Mouse (Mus musculus): ENCODE measurements around the gene Rnase13.
"Not testable (repeated sequence)": the region's sequence is repeated elsewhere in the genome, so short reads cannot be mapped to it uniquely, and the experiment has no call there.

The Rnase13 gene

DNA sequence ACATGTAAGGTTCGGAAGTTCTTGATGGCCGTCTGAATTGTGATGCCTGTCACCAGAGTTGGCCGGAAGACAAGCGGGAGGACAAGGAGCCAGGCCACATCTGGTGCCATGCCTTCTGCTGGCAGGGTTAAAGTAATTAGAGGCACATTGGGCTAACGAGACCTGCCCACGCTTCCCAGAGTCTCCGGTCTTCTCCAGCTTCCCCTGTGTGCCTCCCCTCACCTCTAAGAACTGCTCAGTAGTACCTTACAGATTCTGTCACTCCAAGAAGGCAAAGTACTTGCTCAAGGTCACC is at the start of gene Rnase13:
Rnase13 (minus strand) TSS at position 203 of the 295 bp plus-strand sequence.
- DNase-seq (ENCODE audit: inconsistent ontology term): no peak

GRCm38 (mm10) chr14:51967400-51967799 is 44.8 kb upstream of the Rnase13 start:
- DNase-seq (ENCODE audit: inconsistent ontology term): no peak

DNA sequence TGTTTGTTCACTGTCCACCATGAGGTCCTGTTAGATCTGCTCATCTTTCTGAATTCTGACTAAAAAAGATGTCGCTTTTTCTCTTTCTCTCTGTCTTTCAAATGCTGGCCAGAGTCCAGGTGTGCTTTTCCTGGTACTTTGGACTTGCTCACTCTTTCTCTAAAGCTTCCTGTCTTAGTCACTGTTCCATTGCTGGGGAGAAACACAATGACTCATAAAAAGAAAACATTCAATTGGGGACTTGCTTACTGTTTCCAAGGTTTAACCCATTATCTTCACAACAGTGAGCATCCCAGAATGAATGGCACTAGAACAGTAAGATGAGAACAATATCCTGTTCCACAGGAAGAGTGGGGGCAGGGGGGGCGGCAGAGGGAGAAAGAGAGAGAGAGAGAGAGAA is 37.7 kb upstream of the Rnase13 start:
- DNase-seq (ENCODE audit: inconsistent ontology term): peak; percentile 67

DNA sequence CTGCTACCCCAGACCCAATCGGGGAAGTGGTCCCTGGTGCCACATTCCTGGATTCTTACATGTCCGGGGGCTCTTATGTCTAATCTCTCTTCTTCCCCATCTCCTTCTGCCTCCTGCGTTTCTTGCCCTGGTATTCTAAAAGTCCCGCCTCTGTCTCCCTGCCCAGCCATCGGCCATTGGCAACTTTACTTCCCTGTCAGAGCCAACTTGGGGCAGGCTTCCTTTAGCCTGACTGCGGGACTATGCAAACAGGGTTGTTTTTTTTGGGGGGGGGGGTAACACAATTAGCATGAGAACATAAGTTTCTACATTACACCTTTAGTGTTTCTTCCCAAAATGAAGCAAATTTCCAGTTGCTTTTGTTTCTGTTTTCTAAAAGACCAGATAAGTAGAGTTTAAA is 20.8 kb upstream of the Rnase13 start:
- no peak for DNase-seq (ENCODE audit: inconsistent ontology term)

DNA sequence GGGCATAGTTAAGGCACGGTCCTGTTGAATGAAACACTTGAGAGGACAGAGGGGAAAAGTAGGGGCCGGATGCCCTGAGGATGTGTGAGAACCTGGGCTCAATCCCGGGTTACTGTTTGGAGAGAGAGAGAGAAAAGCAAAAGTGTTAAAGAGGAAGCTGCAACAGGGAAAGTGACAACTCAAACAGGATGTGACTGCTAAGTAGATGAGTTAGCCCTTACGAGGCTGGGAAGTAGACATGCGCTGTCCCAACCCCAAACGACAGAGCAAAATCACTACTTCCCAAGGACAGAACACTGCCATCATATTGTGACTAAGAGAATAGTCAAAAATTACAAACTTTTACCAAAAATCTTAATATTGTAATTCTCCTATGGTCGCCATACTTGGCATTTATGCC is 19.7 kb upstream of the Rnase13 start:
- DNase-seq (ENCODE audit: inconsistent ontology term): no peak

DNA sequence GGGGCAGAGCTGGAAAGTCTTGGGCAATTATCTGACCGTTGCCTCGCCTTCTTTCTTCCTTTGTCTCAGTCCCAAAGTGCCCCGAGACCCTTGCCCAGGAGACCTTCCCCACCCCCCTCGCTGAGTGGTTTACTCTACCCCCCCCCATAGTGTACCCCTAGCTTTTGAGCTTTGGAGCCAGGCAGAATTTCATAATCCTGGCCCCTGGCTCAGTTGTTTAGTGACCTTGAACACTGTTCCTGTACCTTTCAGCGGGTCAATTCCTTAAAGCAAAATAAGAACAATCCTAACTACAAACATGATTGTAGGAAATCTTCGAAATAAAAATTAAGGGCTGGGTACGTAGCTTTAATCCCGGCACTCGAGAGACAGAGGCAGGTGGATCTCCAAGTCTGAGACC is 19.0 kb upstream of the Rnase13 start:
- no peak for DNase-seq (ENCODE audit: inconsistent ontology term)

- no peak for DNase-seq (ENCODE audit: inconsistent ontology term)
These were observed 18.5 kb upstream of the Rnase13 start for GRCm38 (mm10) chr14:51940944-51941560.

DNA sequence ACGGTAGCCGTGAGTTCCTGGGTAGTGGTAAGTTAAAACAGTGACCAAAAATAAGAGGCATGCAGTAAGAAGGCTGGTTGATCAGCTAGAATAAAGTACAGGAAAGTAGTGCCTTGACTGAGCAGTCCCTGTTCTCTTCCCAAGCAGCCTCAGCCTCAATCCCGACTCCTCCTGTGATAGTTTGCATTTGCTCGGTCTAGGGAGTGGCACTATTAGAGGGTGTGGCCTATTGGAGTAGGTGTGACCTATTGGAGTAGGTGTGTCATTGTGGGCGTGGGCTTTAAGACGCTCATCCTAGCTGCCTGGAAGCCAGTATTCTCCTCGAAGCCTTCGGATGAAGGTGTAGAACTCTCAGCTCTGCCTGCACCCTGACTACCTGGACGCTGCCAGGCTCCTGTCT is 16.4 kb upstream of the Rnase13 start:
- DNase-seq (ENCODE audit: inconsistent ontology term): no peak

DNA sequence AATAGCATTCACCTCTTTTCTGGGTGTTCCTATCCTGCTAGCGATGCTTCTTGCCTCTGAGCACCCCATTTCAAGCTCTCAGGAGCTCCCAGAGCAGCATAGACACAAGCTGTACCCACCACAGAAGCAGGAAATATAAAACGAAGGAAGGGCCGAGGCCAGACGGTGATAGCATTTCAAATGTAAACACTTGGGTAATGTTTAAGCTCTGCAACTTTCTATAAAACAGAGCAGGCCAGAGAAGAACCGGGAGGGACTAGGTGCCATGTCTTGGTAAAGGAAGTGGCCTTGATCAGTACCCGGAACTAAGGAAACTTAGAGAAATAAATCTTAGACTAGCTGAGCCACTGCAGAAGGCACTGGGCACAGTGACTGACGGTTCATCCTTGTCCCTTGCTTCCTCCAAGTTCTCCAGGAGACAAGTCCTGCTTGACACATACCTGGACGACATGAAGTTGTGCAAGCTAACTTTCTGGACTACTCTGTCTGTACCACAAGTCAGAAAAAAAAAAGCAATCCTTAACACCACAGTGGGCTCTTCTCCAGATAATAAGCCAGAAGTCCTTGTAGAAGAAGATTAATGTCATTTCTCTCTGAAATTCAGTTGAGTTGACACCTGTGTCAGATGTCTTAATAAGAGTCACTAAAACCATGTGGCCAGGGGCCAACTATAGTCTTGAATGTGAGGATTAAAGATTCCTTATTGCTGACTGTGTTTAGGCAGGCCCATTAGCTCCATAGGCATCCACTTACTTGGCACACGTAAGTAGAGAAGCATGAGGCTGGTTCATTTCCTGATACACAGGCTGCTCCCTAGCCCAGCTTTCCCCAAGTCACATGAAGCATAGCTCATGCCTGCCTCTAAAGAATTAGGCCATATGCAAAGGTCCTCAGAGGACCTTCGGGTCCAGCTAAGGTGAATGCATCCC is 9.8 kb upstream of the Rnase13 start:
- DNase-seq (ENCODE audit: inconsistent ontology term): no peak

GRCm38 (mm10) chr14:51930824-51931223 is 8.3 kb upstream of the Rnase13 start:
- DNase-seq (ENCODE audit: inconsistent ontology term): peak; percentile 44

DNA sequence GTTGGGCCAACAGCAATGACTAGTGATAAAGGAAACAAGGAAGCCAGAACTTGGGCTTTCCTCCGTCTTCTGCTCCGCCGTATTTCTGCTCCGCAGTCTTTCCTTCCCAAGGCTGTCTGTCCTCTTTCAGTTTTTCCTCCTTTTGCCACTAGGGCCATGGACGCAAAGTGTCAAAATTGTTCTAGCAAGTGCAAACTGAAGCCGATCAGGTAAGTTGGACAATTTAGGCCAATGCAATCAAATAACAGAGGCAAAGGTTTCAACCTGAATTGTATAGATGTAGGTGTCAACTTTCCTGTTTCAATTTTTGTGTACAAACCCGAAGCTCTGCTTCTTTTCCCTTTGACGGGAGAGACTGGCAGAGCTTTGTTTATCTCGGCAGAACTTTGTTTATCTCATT is 7.4 kb upstream of the Rnase13 start:
- DNase-seq (ENCODE audit: inconsistent ontology term): no peak

- peak; percentile 34 for DNase-seq (ENCODE audit: inconsistent ontology term)
These were observed 6.9 kb upstream of the Rnase13 start for GRCm38 (mm10) chr14:51929309-51929943.

DNA sequence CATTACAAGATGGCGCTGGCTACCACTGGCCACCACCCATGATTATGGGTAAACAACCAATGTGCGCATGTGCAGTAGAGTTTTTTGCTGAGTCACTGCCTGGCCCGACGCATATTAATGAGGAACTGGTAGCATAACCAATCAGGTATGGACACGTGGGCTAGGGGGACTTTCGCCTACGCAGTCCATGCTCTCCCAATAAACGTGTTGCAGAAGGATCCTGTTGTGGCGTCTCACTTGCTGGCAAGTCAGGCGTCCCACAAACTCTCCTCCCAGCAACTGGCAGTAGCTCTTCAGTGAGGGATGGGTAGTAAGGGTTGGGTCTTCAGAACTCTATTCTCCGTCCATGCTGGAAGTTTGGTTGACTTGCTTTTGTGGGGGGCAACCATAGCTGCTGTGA is 4.4 kb upstream of the Rnase13 start:
- DNase-seq (ENCODE audit: inconsistent ontology term): not testable (repeated sequence)

GRCm38 (mm10) chr14:51923492-51923891 is 919 bp upstream of the Rnase13 start:
- DNase-seq (ENCODE audit: inconsistent ontology term): no peak

DNA sequence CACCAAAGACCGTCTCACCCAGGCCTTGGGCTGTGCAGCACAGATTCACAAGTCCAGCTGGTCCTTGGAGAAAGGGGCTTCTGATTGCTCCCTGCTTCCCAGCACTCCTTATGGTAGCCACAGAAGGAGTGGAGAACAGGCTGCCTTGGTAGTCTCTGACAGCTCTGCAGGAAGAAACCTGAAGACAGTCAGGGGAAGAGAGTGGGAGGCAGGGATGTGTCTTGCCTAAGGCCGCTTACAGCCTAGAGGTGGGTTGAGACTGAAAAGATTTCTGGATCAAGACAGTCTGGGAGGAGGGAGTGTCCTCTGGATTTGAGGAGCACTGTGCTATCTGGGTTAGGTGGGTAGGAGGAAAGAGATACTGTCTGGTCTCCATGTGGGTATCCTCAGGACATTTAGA is 337 bp upstream of the Rnase13 start:
- DNase-seq (ENCODE audit: inconsistent ontology term): no peak

DNA sequence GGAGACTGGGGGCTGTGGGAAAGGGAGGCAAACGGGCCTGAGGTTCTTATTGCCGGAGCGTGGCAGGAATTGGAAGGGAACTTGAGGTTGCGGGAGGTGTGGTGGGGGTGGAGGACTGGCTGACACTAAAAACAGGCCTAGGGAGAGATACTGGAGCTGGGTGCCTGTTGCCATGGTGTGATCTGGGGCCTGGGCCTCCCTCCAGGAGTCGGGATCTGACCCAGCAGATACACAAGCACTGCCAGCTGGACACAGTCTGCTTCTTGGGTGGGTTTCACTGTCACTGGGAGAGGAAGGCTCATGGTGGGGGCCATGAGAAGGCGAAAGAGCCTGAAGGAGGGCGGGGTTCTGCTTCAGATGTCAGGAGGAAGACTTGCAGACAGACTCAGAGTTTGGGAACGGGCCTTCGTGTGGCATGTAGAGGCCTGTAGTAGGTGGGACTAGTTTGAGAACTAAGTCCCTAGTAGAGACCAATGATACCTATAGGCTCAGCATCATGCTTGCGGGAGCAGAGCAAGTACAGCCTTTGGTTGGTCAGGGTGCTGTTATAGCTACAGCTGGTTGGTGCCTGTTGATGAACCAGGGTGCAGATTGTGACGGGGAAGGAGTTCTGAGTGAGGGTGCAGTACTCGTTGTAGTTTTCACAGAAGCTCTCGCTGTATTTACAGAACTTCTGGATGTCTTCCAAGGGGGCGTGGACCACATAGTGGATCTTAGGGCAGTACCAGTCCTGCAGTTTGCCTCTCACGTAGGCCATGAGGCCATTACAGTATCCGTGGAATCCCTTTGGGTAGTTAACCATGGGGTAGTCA is 608 bp downstream of the Rnase13 start:
- no peak for DNase-seq (ENCODE audit: inconsistent ontology term)

DNA sequence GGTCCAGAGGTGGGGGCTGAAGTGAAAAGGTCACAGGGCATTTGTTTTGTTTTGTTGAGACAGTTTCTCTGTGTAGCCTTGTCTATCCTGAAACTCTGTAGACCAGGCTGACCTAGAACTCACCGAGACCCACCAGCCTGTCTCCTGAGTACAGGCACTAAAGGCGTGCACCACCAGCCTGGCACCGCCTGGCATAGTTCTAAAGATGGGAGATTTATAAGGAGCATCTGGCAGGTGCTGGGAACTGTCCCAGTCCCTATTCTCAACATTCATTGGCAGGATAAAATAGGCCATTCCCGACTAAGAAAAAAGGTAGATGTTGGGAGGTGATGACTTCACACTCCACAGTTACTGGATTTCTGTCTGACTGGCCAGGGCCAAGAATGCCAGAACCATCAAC is 3.6 kb downstream of the Rnase13 start:
- DNase-seq (ENCODE audit: inconsistent ontology term): no peak

DNA sequence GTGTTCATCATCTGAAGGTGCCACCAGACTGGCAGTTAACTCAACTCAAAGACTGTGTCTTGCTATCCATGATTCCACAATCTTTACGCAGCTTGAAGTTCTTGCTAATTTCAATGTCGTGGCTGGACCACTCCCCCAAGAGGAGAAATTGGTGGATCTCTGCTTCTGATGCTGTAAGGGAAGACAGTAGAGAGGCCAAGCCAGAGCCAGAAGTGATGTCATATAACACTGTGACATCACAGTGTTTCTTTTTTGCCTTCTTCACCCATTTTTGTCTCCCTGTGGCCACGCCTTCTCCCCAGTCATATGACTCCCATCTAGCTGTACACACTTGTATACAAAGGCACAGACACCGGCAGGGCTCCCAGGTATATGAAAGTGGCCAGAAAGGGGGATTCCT is 4.4 kb downstream of the Rnase13 start, which contains the start of gene Tppp2:
Tppp2 (plus strand) TSS at position 301 of the 400 bp plus-strand sequence.
- no peak for DNase-seq (ENCODE audit: inconsistent ontology term)

GRCm38 (mm10) chr14:51916539-51916938 is 6.0 kb downstream of the Rnase13 start:
- no peak for DNase-seq (ENCODE audit: inconsistent ontology term)

DNA sequence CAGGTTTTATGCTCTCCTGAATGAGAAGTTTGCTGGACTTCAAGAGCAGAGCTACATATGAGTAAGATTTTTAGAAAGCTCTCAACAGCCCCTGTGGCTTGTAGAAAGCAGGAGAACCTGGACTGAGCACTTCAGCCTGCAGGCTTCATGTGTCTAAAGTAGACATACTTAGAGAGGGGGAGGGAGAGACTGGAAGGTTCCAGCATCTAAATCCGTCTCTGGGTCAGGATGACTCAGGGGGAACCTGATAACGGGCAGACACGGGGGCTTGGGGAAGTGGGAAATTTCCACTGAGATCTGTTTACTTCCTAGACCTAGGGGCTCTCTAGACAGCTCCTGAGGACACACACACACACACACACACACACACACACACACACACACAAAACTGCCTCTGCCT is 7.5 kb downstream of the Rnase13 start:
- no peak for DNase-seq (ENCODE audit: inconsistent ontology term)

DNA sequence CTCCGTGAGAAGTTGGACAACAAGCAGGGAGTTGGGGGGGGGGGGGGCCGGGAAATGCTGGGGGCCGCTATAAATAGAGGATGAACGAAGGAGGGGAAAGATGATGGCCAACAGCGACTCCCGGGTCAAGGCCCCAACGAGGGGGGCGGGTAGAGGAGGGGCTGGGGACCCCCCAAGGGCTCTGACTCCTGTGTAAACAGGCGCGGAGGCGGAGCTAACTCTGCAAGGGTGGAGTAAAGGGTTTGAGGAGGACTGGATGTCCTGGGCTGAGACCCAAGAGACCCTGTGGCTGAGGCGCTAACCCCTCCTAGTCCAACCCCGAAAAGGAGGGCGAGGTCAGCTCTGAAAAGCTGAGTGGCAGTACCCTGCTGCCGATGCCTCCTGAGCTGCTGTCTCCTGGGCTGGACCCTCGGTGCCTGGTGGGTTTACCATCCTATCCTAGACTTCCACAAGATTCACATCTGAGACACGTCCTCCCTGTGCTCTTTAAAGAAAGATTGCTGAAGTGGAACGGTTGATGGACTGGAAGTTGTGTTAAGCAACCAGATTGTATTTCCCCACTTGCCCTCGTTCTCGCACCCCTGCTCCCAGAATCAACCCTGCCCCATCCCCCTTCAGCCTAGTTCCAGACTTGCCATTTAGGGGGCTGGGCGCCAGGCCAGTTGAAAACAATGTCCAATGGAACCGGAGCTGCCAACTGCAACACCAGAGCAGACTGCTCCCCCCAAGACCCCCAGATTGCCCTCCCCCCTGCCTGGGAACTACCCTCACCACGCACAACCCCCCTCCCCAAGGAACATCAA is 8.4 kb downstream of the Rnase13 start, which contains the start of gene Ndrg2:
Ndrg2 (minus strand) TSS at position 199 of the 803 bp plus-strand sequence.
- peak; percentile 35 for DNase-seq (ENCODE audit: inconsistent ontology term)

All from Muller cell, postnatal 12 days (primary cell).